Mouse (Mus musculus): ENCODE measurements around the gene 1700037H04Rik. TPM values are rescaled to one million over a fixed set of nuclear protein-coding genes. Genes with fewer than 3 reads are reported as not detected.
A peak's percentile ranks its signal among the peaks of the same experiment; 100 is the strongest.
"Not testable (repeated sequence)": the region's sequence is repeated elsewhere in the genome, so short reads cannot be mapped to it uniquely, and the experiment has no call there.

1700037H04Rik gene
- polyA plus RNA-seq, 1 experiment from 2014 or later, result 130 TPM

DNA sequence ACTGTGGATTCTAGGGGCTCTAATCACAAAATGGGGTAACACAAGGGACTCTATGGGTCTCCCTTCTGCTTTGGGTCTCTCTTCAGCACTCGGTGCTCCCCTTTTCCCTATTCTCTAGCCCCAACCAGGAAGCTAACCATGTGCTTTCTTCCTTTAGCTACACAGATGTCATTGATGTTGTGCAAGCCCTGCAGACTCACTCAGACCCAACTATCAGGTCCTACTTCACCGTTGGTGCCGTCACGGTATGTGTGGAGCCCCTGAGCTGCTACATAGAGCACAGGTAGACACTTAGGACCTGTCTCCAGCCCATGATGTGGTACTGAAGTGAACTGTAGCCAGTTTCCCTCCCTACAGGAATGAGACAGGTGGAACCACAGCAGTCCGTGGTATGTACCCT, 53.9 kb downstream of the 1700037H04Rik start:
- Histone ChIP-seq H3K27me3 (replicated peaks; ENCODE audit: control insufficient read depth, insufficient read depth, low read length) (no peaks in the 10 kb centered on the region), H3K9ac (ENCODE audit: low read depth, low read length) (no peak overlapping the region), H3K9me3 (ENCODE audit: control insufficient read depth, low read length) (no peaks in the 10 kb centered on the region), H3K27ac (ENCODE audit: low read depth, low read length) (no peak overlapping the region), H3K4me1 (replicated peaks; ENCODE audit: control insufficient read depth, insufficient read depth, low read length) (no peaks in the 10 kb centered on the region), H3K4me3 (ENCODE audit: low read depth, low read length) (no peak overlapping the region), H3K36me3 (ENCODE audit: control insufficient read depth, insufficient read depth, low read length) (no peaks in the 10 kb centered on the region), H3K4me2 (no peak overlapping the region)
- WGBS, result 78% methylated on average over 5 of the region's 5 CpGs
- no peak for ATAC-seq (replicated peaks; ENCODE audit: low FRiP score)
- no peak for DNase-seq (ENCODE audit: low spot score)

- not testable (repeated sequence) for H3K27ac ChIP-seq (ENCODE audit: low read depth, low read length); H3K9ac ChIP-seq (ENCODE audit: low read depth, low read length); DNase-seq (ENCODE audit: low spot score); ATAC-seq (replicated peaks; ENCODE audit: low FRiP score); H3K4me2 ChIP-seq; H3K4me1 ChIP-seq (replicated peaks; ENCODE audit: control insufficient read depth, insufficient read depth, low read length); H3K27me3 ChIP-seq (replicated peaks; ENCODE audit: control insufficient read depth, insufficient read depth, low read length); H3K36me3 ChIP-seq (ENCODE audit: control insufficient read depth, insufficient read depth, low read length); H3K9me3 ChIP-seq (ENCODE audit: control insufficient read depth, low read length); H3K4me3 ChIP-seq (ENCODE audit: low read depth, low read length)
- WGBS, result 69% methylated on average over 4 of the region's 4 CpGs
These were observed 54.8 kb downstream of the 1700037H04Rik start for GRCm38 (mm10) chr2:131105061-131105460.

GRCm38 (mm10) chr2:131104021-131104420, 55.9 kb downstream of the 1700037H04Rik start:
- DNase-seq (ENCODE audit: low spot score) (no peak), ATAC-seq (replicated peaks; ENCODE audit: low FRiP score) (no peak)
- no peak overlapping the region for H3K4me3 ChIP-seq (ENCODE audit: low read depth, low read length)
- no peak overlapping the region for H3K27ac ChIP-seq (ENCODE audit: low read depth, low read length)
- H3K36me3 ChIP-seq (ENCODE audit: control insufficient read depth, insufficient read depth, low read length), result no peaks in the 10 kb centered on the region
- no peak overlapping the region for H3K9ac ChIP-seq (ENCODE audit: low read depth, low read length)
- no peak overlapping the region for H3K4me2 ChIP-seq
- H3K4me1 ChIP-seq (replicated peaks; ENCODE audit: control insufficient read depth, insufficient read depth, low read length), result no peaks in the 10 kb centered on the region
- H3K27me3 ChIP-seq (replicated peaks; ENCODE audit: control insufficient read depth, insufficient read depth, low read length), result no peaks in the 10 kb centered on the region
- H3K9me3 ChIP-seq (ENCODE audit: control insufficient read depth, low read length), result no peaks in the 10 kb centered on the region
- WGBS, result 83% methylated on average over 4 of the region's 4 CpGs

DNA sequence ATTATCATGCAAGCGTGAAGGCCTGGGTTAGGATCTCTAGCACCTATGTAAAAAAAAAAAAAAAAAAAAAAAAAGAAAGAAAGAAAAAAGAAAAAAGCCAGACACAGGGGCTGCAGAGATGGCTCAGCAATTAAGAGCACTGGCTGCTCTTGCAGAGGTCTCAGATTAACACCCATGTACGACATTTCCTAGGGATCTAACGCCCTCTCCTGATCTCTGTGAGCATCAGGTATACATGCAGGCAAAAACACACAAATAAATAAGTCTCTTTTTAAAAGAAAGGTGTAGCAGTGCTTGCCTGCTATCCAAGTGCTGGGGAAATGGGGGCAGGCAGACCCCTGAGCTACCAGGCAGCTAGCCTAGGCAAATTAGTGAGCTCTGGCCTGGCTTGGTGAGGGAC, 58.4 kb downstream of the 1700037H04Rik start:
- no peak for DNase-seq (ENCODE audit: low spot score)
- Histone ChIP-seq H3K27me3 (replicated peaks; ENCODE audit: control insufficient read depth, insufficient read depth, low read length) (no peaks in the 10 kb centered on the region), H3K9me3 (ENCODE audit: control insufficient read depth, low read length) (no peaks in the 10 kb centered on the region), H3K9ac (ENCODE audit: low read depth, low read length) (no peak overlapping the region), H3K36me3 (ENCODE audit: control insufficient read depth, insufficient read depth, low read length) (no peaks in the 10 kb centered on the region), H3K4me1 (replicated peaks; ENCODE audit: control insufficient read depth, insufficient read depth, low read length) (peaks cover 3% of the 10 kb centered on the region), H3K4me3 (ENCODE audit: low read depth, low read length) (no peak overlapping the region), H3K27ac (ENCODE audit: low read depth, low read length) (no peak overlapping the region), H3K4me2 (no peak overlapping the region)
- 48% methylated on average over 3 of the region's 3 CpGs for WGBS
- ATAC-seq (replicated peaks; ENCODE audit: low FRiP score), result no peak

DNA sequence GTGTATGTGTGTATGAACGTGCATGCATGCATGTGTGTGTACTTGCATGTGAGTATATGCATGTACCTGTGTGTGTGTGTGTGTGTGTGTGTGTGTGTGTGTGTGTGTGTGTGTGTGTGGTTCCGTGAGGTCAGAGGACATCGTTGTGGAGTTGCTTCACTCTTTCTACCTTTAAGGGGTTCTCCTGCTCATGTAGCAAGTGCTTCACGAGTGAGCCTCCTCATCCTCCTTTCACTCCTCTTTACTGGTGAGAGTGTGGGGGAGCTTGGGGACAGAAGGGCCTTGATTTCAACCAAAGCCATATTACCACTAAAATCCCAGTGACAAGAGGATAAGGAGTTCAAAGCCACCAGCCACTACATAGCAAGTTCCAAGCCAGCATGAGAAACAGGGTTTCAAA, 62.8 kb downstream of the 1700037H04Rik start:
- Histone ChIP-seq H3K27me3 (replicated peaks; ENCODE audit: control insufficient read depth, insufficient read depth, low read length) (no peaks in the 10 kb centered on the region), H3K36me3 (ENCODE audit: control insufficient read depth, insufficient read depth, low read length) (no peaks in the 10 kb centered on the region), H3K4me1 (replicated peaks; ENCODE audit: control insufficient read depth, insufficient read depth, low read length) (peaks cover 7% of the 10 kb centered on the region), H3K9me3 (ENCODE audit: control insufficient read depth, low read length) (no peaks in the 10 kb centered on the region), H3K27ac (ENCODE audit: low read depth, low read length) (peak overlapping the region; percentile 91), H3K9ac (ENCODE audit: low read depth, low read length) (no peak overlapping the region), H3K4me3 (ENCODE audit: low read depth, low read length) (no peak overlapping the region), H3K4me2 (no peak overlapping the region)
- WGBS, result 85% methylated on average over 4 of the region's 4 CpGs
- DNase-seq (ENCODE audit: low spot score) (no peak), ATAC-seq (replicated peaks; ENCODE audit: low FRiP score) (no peak)

Other genes with a start within 250 kb of the 1700037H04Rik start
- 2.9 and 3.5 TPM in 2 replicates for gene Gfra4, start 117.0 kb downstream of the 1700037H04Rik start, polyA plus RNA-seq (2014; fragmentation: Nextera tagmentation; extraction: Ambion mirVana)
- gene Adam33, start 96.3 kb downstream of the 1700037H04Rik start, polyA plus RNA-seq (2014; fragmentation: Nextera tagmentation; extraction: Ambion mirVana), result 0.31 and 0.95 TPM in 2 replicates
- gene Siglec1, start 73.3 kb downstream of the 1700037H04Rik start, polyA plus RNA-seq (2014; fragmentation: Nextera tagmentation; extraction: Ambion mirVana), result 0.73 and 0.78 TPM in 2 replicates
- gene Hspa12b, start 32.8 kb downstream of the 1700037H04Rik start, polyA plus RNA-seq (2014; fragmentation: Nextera tagmentation; extraction: Ambion mirVana), result 5.5 TPM in 2 replicates
- not detected in 2 replicates for gene Gm11037, start 26.6 kb downstream of the 1700037H04Rik start, polyA plus RNA-seq (2014; fragmentation: Nextera tagmentation; extraction: Ambion mirVana)
- gene Cenpb, start 20.0 kb upstream of the 1700037H04Rik start, polyA plus RNA-seq (2014; fragmentation: Nextera tagmentation; extraction: Ambion mirVana), result 3.8 and 4.9 TPM in 2 replicates
- gene Cdc25b, start 26.9 kb upstream of the 1700037H04Rik start, polyA plus RNA-seq (2014; fragmentation: Nextera tagmentation; extraction: Ambion mirVana), result 76.4 and 85.4 TPM in 2 replicates
- gene Spef1, start 27.2 kb upstream of the 1700037H04Rik start, polyA plus RNA-seq (2014; fragmentation: Nextera tagmentation; extraction: Ambion mirVana), result 1.3 and 1.5 TPM in 2 replicates
- gene Ap5s1, start 47.0 kb upstream of the 1700037H04Rik start, polyA plus RNA-seq (2014; fragmentation: Nextera tagmentation; extraction: Ambion mirVana), result 18.1 and 19.2 TPM in 2 replicates
- 29.7 and 30.0 TPM in 2 replicates for gene Mavs, start 74.0 kb upstream of the 1700037H04Rik start, polyA plus RNA-seq (2014; fragmentation: Nextera tagmentation; extraction: Ambion mirVana)
- 37.1 and 41.7 TPM in 2 replicates for gene Pank2, start 102.4 kb upstream of the 1700037H04Rik start, polyA plus RNA-seq (2014; fragmentation: Nextera tagmentation; extraction: Ambion mirVana)
- 1.2 and 1.7 TPM in 2 replicates for gene Rnf24, start 192.8 kb upstream of the 1700037H04Rik start, polyA plus RNA-seq (2014; fragmentation: Nextera tagmentation; extraction: Ambion mirVana)